Mouse (Mus musculus) stomach, postnatal 0 days (tissue): ENCODE results near the gene Psmd10.

ENCODE experiments used
- CTCF ChIP-seq: IDR thresholded peaks from 2 replicates; pipeline ENCODE4 v1.5.1; 2016; ENCODE audit warnings: antibody characterized with exemption, low read depth, mild to moderate bottlenecking, moderate library complexity
- EP300 ChIP-seq: optimal IDR thresholded peaks from 2 replicates; pipeline ENCODE3; 2016; ENCODE audit warnings: antibody characterized with exemption

DNA sequence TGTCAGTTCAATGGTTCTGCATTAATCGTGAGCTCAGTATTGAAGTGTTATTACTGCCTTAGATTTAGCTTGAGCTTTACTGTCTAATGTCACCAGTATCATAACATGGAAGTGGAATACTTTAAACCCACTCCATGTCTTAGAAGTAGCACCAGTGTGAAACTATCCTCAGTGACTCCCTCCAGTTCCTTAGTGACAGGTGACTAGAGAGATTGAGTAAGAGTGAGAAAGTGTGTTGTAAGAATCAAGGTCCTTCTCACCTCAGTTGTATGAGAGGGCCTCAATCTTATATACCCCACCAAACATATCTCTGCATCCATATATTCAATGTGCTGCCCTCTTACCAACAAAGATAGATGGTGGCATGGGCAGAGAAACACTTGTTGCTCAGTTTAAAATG lies 22.4 kb upstream of the Psmd10 start:
- no peak for TF ChIP-seq CTCF
- no peak for TF ChIP-seq EP300
